Mouse (Mus musculus) ES-Bruce4 (cell line): ENCODE data around the gene Dchs1. TPM values are rescaled to one million over a fixed set of nuclear protein-coding genes. Genes with fewer than 3 reads are reported as not detected.

ENCODE experiments used
- H3K27ac ChIP-seq: 2 replicates; pipeline ENCODE4 v1.5.1; 2012; ENCODE audit warnings: low read length, inconsistent platforms; ENCODE audit not compliant: insufficient read depth
- H3K27me3 ChIP-seq: 2 replicates; pipeline ENCODE4 v1.6.1; 2012; ENCODE audit warnings: mild to moderate bottlenecking, low read length, inconsistent platforms; ENCODE audit not compliant: control insufficient read depth, poor library complexity, insufficient read depth, severe bottlenecking
- H3K36me3 ChIP-seq: 2 replicates; pipeline ENCODE4 v1.6.1; 2012; ENCODE audit warnings: inconsistent platforms, mild to moderate bottlenecking, low read length, moderate library complexity; ENCODE audit not compliant: control insufficient read depth, poor library complexity, insufficient read depth, severe bottlenecking
- H3K4me1 ChIP-seq: one replicate; pipeline ENCODE4 v1.8.1; 2011; ENCODE audit warnings: low read length; ENCODE audit not compliant: control insufficient read depth, insufficient read depth
- H3K4me3 ChIP-seq: 2 replicates; pipeline ENCODE4 v1.5.1; 2011; ENCODE audit warnings: low read depth, mild to moderate bottlenecking, low read length
- H3K9ac ChIP-seq: 2 replicates; pipeline ENCODE4 v1.6.1; 2012; ENCODE audit warnings: low read depth, mild to moderate bottlenecking, inconsistent platforms; ENCODE audit not compliant: poor library complexity, severe bottlenecking
- H3K9me3 ChIP-seq: replicated peaks from 2 replicates; pipeline ENCODE4 v1.6.1; 2012; ENCODE audit warnings: mild to moderate bottlenecking, low read length, inconsistent platforms; ENCODE audit not compliant: control insufficient read depth, poor library complexity, insufficient read depth, severe bottlenecking
- CTCF ChIP-seq: IDR thresholded peaks from one replicate; pipeline ENCODE4 v1.8.1; 2011; ENCODE audit warnings: low read depth, low read length
- EP300 ChIP-seq: IDR thresholded peaks from 2 replicates; pipeline ENCODE4 v1.6.1; 2011; ENCODE audit warnings: low read depth, low read length; ENCODE audit not compliant: insufficient read depth
- POLR2A ChIP-seq: IDR thresholded peaks from one replicate; pipeline ENCODE4 v1.8.1; 2011; ENCODE audit warnings: low read length; ENCODE audit not compliant: insufficient read depth
- polyA plus RNA-seq: library from polyadenylated mRNA; stranded (reverse); fragments of >200 nt; gene quantifications from 2 replicates; pipeline ENCODE4 v1.2.4, GENCODE M21; 2011; ENCODE audit warnings: low read depth; ENCODE audit not compliant: missing spikeins, insufficient read depth, insufficient read length

Dchs1 gene
- polyA plus RNA-seq, 1 experiment: 0.37 TPM

DNA sequence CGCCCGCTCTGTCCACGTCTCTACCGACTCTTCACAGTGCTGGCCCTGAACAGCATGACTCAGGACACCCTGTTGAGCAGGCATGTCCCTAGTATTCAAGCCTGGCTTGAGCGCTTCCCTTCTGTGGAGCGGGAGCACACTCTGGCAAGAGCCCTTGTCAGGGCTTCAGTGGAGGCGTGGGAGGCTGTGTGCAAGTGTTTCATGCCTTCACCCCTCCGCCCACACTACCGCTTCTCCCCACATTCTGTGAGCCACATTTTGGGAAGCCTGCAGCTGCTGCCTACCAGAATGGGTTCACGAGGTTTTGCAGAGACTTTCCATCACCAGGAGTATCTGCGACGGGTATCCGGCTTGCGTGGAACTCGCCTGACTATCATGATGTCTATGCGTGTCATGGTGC, 84.3 kb downstream of the Dchs1 start:
- no peaks in the 10 kb centered on the region for H3K27me3 ChIP-seq
- TF ChIP-seq EP300 (no peak), POLR2A (no peak), CTCF (no peak)
- no peak overlapping the region for H3K27ac ChIP-seq
- H3K9ac ChIP-seq: no peak overlapping the region
- H3K4me1 ChIP-seq: no peaks in the 10 kb centered on the region
- no peaks in the 10 kb centered on the region for H3K9me3 ChIP-seq
- H3K36me3 ChIP-seq: no peaks in the 10 kb centered on the region
- no peak overlapping the region for H3K4me3 ChIP-seq

Other genes with a start within 250 kb of the Dchs1 start
- gene Smpd1, start 233.3 kb downstream of the Dchs1 start, polyA plus RNA-seq: 16.2 and 17.1 TPM in 2 replicates
- gene Apbb1, start 206.0 kb downstream of the Dchs1 start, polyA plus RNA-seq: 14.7 and 16.0 TPM in 2 replicates
- not detected in 2 replicates for gene Hpx, start 187.5 kb downstream of the Dchs1 start, polyA plus RNA-seq
- 28.8 and 36.8 TPM in 2 replicates for gene Trim3, start 154.1 kb downstream of the Dchs1 start, polyA plus RNA-seq
- 32.2 and 33.3 TPM in 2 replicates for gene Timm10b, start 147.6 kb downstream of the Dchs1 start, polyA plus RNA-seq
- 33.2 and 36.4 TPM in 2 replicates for gene Arfip2, start 147.2 kb downstream of the Dchs1 start, polyA plus RNA-seq
- 0.72 and 5.7 TPM in 2 replicates for gene Gm45799, start 147.1 kb downstream of the Dchs1 start, polyA plus RNA-seq
- gene Dnhd1, start 136.8 kb downstream of the Dchs1 start, polyA plus RNA-seq: 1.7 and 1.8 TPM in 2 replicates
- gene Ilk, start 51.1 kb downstream of the Dchs1 start, polyA plus RNA-seq: 90.9 and 107 TPM in 2 replicates
- gene Rrp8, start 50.3 kb downstream of the Dchs1 start, polyA plus RNA-seq: 31.9 and 33.6 TPM in 2 replicates
- 208 and 210 TPM in 2 replicates for gene Taf10, start 43.3 kb downstream of the Dchs1 start, polyA plus RNA-seq
- 68.2 and 74.8 TPM in 2 replicates for gene Tpp1, start 35.4 kb downstream of the Dchs1 start, polyA plus RNA-seq
- 103 and 108 TPM in 2 replicates for gene Mrpl17, start 23.4 kb upstream of the Dchs1 start, polyA plus RNA-seq
- not detected in 2 replicates for gene Gm4070, start 166.3 kb upstream of the Dchs1 start, polyA plus RNA-seq